In the genomic region with DNA sequence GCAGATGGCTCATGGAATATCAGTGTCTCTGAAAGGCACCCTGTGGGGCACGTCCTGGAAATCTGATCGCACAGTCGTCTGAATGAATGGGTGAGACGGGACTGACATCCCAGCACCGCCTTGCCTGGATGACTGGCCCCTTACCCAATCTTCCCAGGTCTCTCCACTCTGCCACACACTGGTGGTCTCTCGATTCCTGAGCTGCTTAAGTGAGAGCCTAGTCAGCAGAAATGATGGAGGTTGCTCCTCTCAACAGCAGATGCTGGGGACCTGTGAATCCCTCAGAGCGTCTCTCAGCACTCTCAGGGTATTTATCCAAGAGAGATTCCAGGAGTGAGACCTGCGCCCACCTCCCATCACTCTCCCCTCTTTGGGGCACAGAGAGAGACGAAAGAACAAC, we compare ENCODE assay signal across 13 mouse cellular contexts. TPM values are rescaled to one million over a fixed set of nuclear protein-coding genes. Genes with fewer than 3 reads are reported as not detected.
DNase-seq lines count a peak whose midpoint lies in the region; ATAC-seq and TF ChIP-seq lines count a peak whose summit lies in the region.
"Had no signal": no experiment of that assay in that cellular context is flagged by ENCODE, and none has a peak within 500 bp of the region (broad histone marks: within the 10 kb centered on the region; RNA-seq: fewer than 3 reads in every experiment).

No protein-coding gene starts in this region.

- no peaks in the 10 kb centered on the region for H3K27me3 ChIP-seq in heart, embryonic 14.5 days (ENCODE audit: control insufficient read depth, insufficient read depth, low read length)
- no peaks in the 10 kb centered on the region for H3K27me3 ChIP-seq in hindbrain, embryonic 12.5 days
- no peaks in the 10 kb centered on the region for H3K27me3 ChIP-seq in liver, embryonic 14.5 days (ENCODE audit: control insufficient read depth, insufficient read depth, low read length)
- H3K27me3 ChIP-seq: embryonic facial prominence, embryonic 15.5 days had no signal

- no peak for TF ChIP-seq CTCF in liver, embryonic 14.5 days (IDR thresholded peaks at IDR 0.05; ENCODE audit: low read depth)

- H3K36me3 ChIP-seq in heart, embryonic 14.5 days (ENCODE audit: control insufficient read depth, insufficient read depth, low read length): no peaks in the 10 kb centered on the region
- no peaks in the 10 kb centered on the region for H3K36me3 ChIP-seq in ES-E14 (ENCODE audit: control insufficient read depth, insufficient read depth, low read length, poor library complexity, severe bottlenecking)
- no peaks in the 10 kb centered on the region for H3K36me3 ChIP-seq in hindbrain, embryonic 12.5 days
- H3K36me3 ChIP-seq in liver, embryonic 14.5 days (replicated peaks; ENCODE audit: control insufficient read depth, insufficient read depth, low read depth): no peaks in the 10 kb centered on the region
- H3K36me3 ChIP-seq: embryonic facial prominence, embryonic 15.5 days had no signal

- H3K4me2 ChIP-seq in heart, embryonic 14.5 days (ENCODE audit: low read length): peak overlapping the region; percentile 24
- H3K4me2 ChIP-seq in hindbrain, embryonic 12.5 days (replicated peaks): peak overlapping the region; percentile 22; the same call in 1 of the 2 replicates
- H3K4me2 ChIP-seq in liver, embryonic 14.5 days (ENCODE audit: low read depth): peak overlapping the region; percentile 24; the same call in 1 of the 2 replicates
- H3K4me2 ChIP-seq: embryonic facial prominence, embryonic 15.5 days had no signal

- peak overlapping the region in 1 of 2 experiments; percentile 15; a peak in 1 of 4 replicates for H3K27ac ChIP-seq in heart, embryonic 14.5 days (replicated peaks in 1 of 2; ENCODE audit: control insufficient read depth in 1 of 2, insufficient read depth in 1 of 2, low read depth in 2 of 2, low read length in 2 of 2)
- no peak overlapping the region for H3K27ac ChIP-seq in ES-E14 (ENCODE audit: insufficient read depth, low read depth, low read length, poor library complexity, severe bottlenecking)
- no peak overlapping the region for H3K27ac ChIP-seq in hindbrain, embryonic 12.5 days
- no peak overlapping the region for H3K27ac ChIP-seq in liver, embryonic 14.5 days
- H3K27ac ChIP-seq: embryonic facial prominence, embryonic 15.5 days had no signal

- DNase-seq in heart, adult 8-10 months (ENCODE audit: low spot score): no peak
- DNase-seq in ES-E14 (ENCODE audit: low read depth, low spot score): no peak
- no peak for DNase-seq in liver, embryonic 14.5 days (ENCODE audit: low read depth in 3 of 3, low spot score in 3 of 3)
- DNase-seq in left cerebral cortex, postnatal 10 days (ENCODE audit: extremely low spot score in 1 of 2, low spot score in 2 of 2): no peak
- no peak for DNase-seq in left cerebral cortex, adult 11 months (ENCODE audit: low spot score)
- DNase-seq: gastrocnemius, postnatal 14 days; lung, postnatal 10 days; thymus, adult 18-20 months had no signal

- no peak overlapping the region for H3K9ac ChIP-seq in heart, embryonic 14.5 days (ENCODE audit: low read length)
- H3K9ac ChIP-seq in ES-E14 (ENCODE audit: insufficient read depth, low read depth, low read length, poor library complexity, severe bottlenecking): no peak overlapping the region
- H3K9ac ChIP-seq in hindbrain, embryonic 12.5 days: no peak overlapping the region
- no peak overlapping the region for H3K9ac ChIP-seq in liver, embryonic 14.5 days (replicated peaks)
- H3K9ac ChIP-seq: embryonic facial prominence, embryonic 15.5 days had no signal

- intact Hi-C loops in left cerebral cortex, postnatal 10 days (cut with DNase I): no loop called here

- H3K9me3 ChIP-seq in heart, embryonic 14.5 days (ENCODE audit: control insufficient read depth, low read length): no peaks in the 10 kb centered on the region
- no peaks in the 10 kb centered on the region for H3K9me3 ChIP-seq in ES-E14 (ENCODE audit: control insufficient read depth, insufficient read depth, low read depth, low read length)
- H3K9me3 ChIP-seq in hindbrain, embryonic 12.5 days (replicated peaks): no peaks in the 10 kb centered on the region
- H3K9me3 ChIP-seq in liver, embryonic 14.5 days (ENCODE audit: control insufficient read depth, low read length): no peaks in the 10 kb centered on the region
- H3K9me3 ChIP-seq: embryonic facial prominence, embryonic 15.5 days had no signal

- in situ Hi-C loops in ES-E14 (cut with MboI; ENCODE audit: low sequenced_read_pairs in 2 of 2, unreplicated experiment in 2 of 2): no loop called here

- WGBS in heart, embryonic 14.5 days: 42% methylated on average over 9 of the region's 9 CpGs
- 18% methylated on average over 9 of the region's 9 CpGs for WGBS in hindbrain, embryonic 12.5 days
- 53% methylated on average over 9 of the region's 9 CpGs for WGBS in liver, embryonic 14.5 days (ENCODE audit: insufficient replicate concordance)

- ATAC-seq in heart, embryonic 14.5 days (ENCODE audit: insufficient number of reproducible peaks, insufficient read depth, low FRiP score, low read depth): no peak
- ATAC-seq in hindbrain, embryonic 12.5 days (ENCODE audit: low FRiP score): no peak
- no peak for ATAC-seq in liver, embryonic 14.5 days (ENCODE audit: insufficient read depth)
- no peak for ATAC-seq in frontal cortex, adult (ENCODE audit: low TSS enrichment)
- ATAC-seq: CD4-positive, CD25-positive, alpha-beta regulatory T cell, adult 4 months had no signal

- H3K4me3 ChIP-seq in heart, embryonic 14.5 days (ENCODE audit: control insufficient read depth in 1 of 2, insufficient read depth in 1 of 2, low read depth in 1 of 2, low read length in 2 of 2): no peak overlapping the region
- 0 out of 4 replicates have a peak overlapping the region, but pooled peaks of 1 of the 2 experiments have one; percentile 5 for H3K4me3 ChIP-seq in ES-E14 (ENCODE audit: insufficient read depth in 1 of 2, low read depth in 1 of 2, low read length in 2 of 2, poor library complexity in 1 of 2, severe bottlenecking in 1 of 2)
- H3K4me3 ChIP-seq in hindbrain, embryonic 12.5 days: no peak overlapping the region
- no peak overlapping the region for H3K4me3 ChIP-seq in liver, embryonic 14.5 days (ENCODE audit: insufficient read depth in 1 of 2, low read depth in 2 of 2, low read length in 2 of 2)
- H3K4me3 ChIP-seq: embryonic facial prominence, embryonic 15.5 days had no signal

- peaks cover 9 to 16% of the 10 kb centered on the region in 2 experiments for H3K4me1 ChIP-seq in heart, embryonic 14.5 days (ENCODE audit: control insufficient read depth in 2 of 2, insufficient read depth in 2 of 2, low read length in 2 of 2)
- peaks cover 13 to 43% of the 10 kb centered on the region in 2 experiments for H3K4me1 ChIP-seq in ES-E14 (ENCODE audit: control insufficient read depth in 2 of 2, insufficient read depth in 2 of 2, low read length in 2 of 2, poor library complexity in 1 of 2)
- H3K4me1 ChIP-seq in hindbrain, embryonic 12.5 days: peaks cover 13% of the 10 kb centered on the region
- H3K4me1 ChIP-seq in liver, embryonic 14.5 days (replicated peaks; ENCODE audit: control insufficient read depth in 2 of 2, insufficient read depth in 2 of 2, low read length in 1 of 2): peaks cover 0 to 7% of the 10 kb centered on the region in 2 experiments; a peak in 2 of 4 replicates

- no peak for TF ChIP-seq EP300 in liver, embryonic 14.5 days (IDR thresholded peaks at IDR 0.05; ENCODE audit: low read depth)

TF ChIP-seq in ES-E14, 5 proteins besides CTCF, POLR2A, EP300 and RAD21:
- peak; percentile 56 for TF ChIP-seq MAFK (IDR thresholded peaks at IDR 0.05; ENCODE audit: insufficient read depth, low read depth, low read length)
- TF ChIP-seq CHD2 (IDR thresholded peaks at IDR 0.05; ENCODE audit: low read depth, low read length): no peak

RNA-seq across cellular contexts. Expression of gene Zfp281, which starts 36.8 kb away (rescaled TPM):
- polyA plus RNA-seq in heart, embryonic 14.5 days (2014; fragmentation: Nextera tagmentation; extraction: Ambion mirVana): 13.2 and 14.1 TPM in 2 replicates
- total RNA-seq in heart, adult 8-10 months (2022): 10 to 100 TPM in 2 of 4 experiments, 1 to 10 TPM in 2; 9.4 to 11.1 (median 10.1) TPM
- 65.0 and 65.5 TPM in 2 replicates for total RNA-seq in ES-E14 (2012; rRNA removed)
- polyA plus RNA-seq in hindbrain, embryonic 12.5 days (2016; fragmentation: Nextera tagmentation; extraction: Ambion mirVana): 33.6 and 37.0 TPM in 2 replicates
- polyA plus RNA-seq in liver, embryonic 14.5 days (2012; rRNA removed): 2.3 and 2.9 TPM in 2 replicates
- polyA plus RNA-seq in liver, embryonic 14.5 days (2014; fragmentation: Nextera tagmentation; extraction: Ambion mirVana): 6.7 and 7.1 TPM in 2 replicates
- total RNA-seq in left cerebral cortex, postnatal 10 days (2021): 10 to 100 TPM; 33.8 to 34.6 TPM
